Mouse (Mus musculus) lung, embryonic 16.5 days (tissue): ENCODE results near the gene Gprc5d. TPM values are rescaled to one million over a fixed set of nuclear protein-coding genes. Genes with fewer than 3 reads are reported as not detected.

Experiments used
- ATAC-seq: fragments of 200-750 bp; cut with Nextera tagmentation; 2 replicates; pipeline ENCODE4 v1.8.0; 2017; ENCODE audit warnings: low read depth, mild to moderate bottlenecking, moderate library complexity
- H3K27ac ChIP-seq: fragments of 300-500 bp; sonication (generic); 2 replicates; pipeline ENCODE4 v1.5.1; 2014; ENCODE audit warnings: mild to moderate bottlenecking, control low read depth, low read length
- H3K27me3 ChIP-seq: fragments of 300-500 bp; sonication (generic); 2 replicates; pipeline ENCODE4 v1.6.1; 2014; ENCODE audit warnings: low read depth, low read length, mixed read lengths; ENCODE audit not compliant: control insufficient read depth, insufficient read depth
- H3K36me3 ChIP-seq: fragments of 300-500 bp; sonication (generic); 2 replicates; pipeline ENCODE4 v1.6.1; 2014; ENCODE audit warnings: low read length; ENCODE audit not compliant: control insufficient read depth, insufficient read depth
- H3K4me1 ChIP-seq: fragments of 300-500 bp; sonication (generic); replicated peaks from 2 replicates; pipeline ENCODE4 v1.6.1; 2014; ENCODE audit warnings: low read length, mixed read lengths; ENCODE audit not compliant: control insufficient read depth, insufficient read depth
- H3K4me2 ChIP-seq: fragments of 300-500 bp; sonication (generic); 2 replicates; pipeline ENCODE4 v1.6.1; 2014; ENCODE audit warnings: low read depth, low read length, control low read depth
- H3K4me3 ChIP-seq: fragments of 300-500 bp; sonication (generic); 2 replicates; pipeline ENCODE4 v1.5.1; 2014; ENCODE audit warnings: mild to moderate bottlenecking, low read length, control low read depth
- H3K9ac ChIP-seq: fragments of 300-500 bp; sonication (generic); 2 replicates; pipeline ENCODE4 v1.6.1; 2014; ENCODE audit warnings: low read length, control low read depth
- H3K9me3 ChIP-seq: fragments of 300-500 bp; sonication (generic); 2 replicates; pipeline ENCODE4 v1.6.1; 2016; ENCODE audit warnings: low read length; ENCODE audit not compliant: control insufficient read depth
- WGBS: fragments of 180-500 bp; shearing (Covaris S2); extraction: QIAGEN DNeasy Blood & Tissue Kit; methylation state at CpG from one replicate; pipeline ENCODE4 v1.1.7; 2014; 5-methylcytosine and 5-hydroxymethylcytosine counted together
- polyA plus RNA-seq: library from polyadenylated mRNA; unstranded; fragments of >200 nt; fragmentation: Nextera tagmentation; extraction: Ambion mirVana; gene quantifications from 2 replicates; pipeline ENCODE4 v1.2.1, GENCODE M21; 2015

Gprc5d gene
- polyA plus RNA-seq, result not detected in 2 replicates

- Histone ChIP-seq H3K27ac (no peak within 1 kb of the TSS), H3K36me3 (no peaks in the 10 kb centered on the region), H3K4me2 (no peak within 1 kb of the TSS), H3K9me3 (no peaks in the 10 kb centered on the region), H3K27me3 (no peaks in the 10 kb centered on the region), H3K9ac (no peak within 1 kb of the TSS), H3K4me1 (no peaks in the 10 kb centered on the region), H3K4me3 (no peak within 1 kb of the TSS)
- ATAC-seq, result no peak
- WGBS, result 82% methylated on average over 5 of the region's 5 CpGs
Measured at GRCm38 (mm10) chr6:135118183-135118582, at the start of gene Gprc5d. Gprc5d (minus strand) TSS chr6:135118283.

DNA sequence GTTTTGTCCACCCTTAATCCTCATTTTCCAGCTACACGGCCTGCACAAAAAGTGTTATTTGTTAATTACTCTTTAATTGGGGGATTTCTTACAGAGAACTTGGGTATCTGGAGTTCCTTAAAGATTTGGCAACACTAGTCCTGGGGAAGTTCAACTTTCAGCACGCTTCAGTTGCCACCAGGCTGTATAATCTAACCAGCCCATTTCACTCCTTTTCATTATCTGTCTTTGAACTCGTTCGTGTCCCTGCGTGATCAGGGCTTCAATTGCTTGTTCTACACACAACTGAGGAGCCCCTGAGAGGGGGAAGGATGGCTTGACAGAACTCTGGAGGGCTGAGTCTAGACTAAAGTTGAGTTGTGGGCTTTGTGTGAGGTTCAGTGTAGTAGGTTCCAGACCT is 48.6 kb upstream of the Gprc5d start:
- no peak overlapping the region for H3K27ac ChIP-seq
- WGBS, result 62% methylated on average over 5 of the region's 5 CpGs
- no peak for ATAC-seq
- H3K27me3 ChIP-seq, result no peaks in the 10 kb centered on the region
- H3K4me3 ChIP-seq, result peak overlapping the region; percentile 68; the same call in 1 of the 2 replicates
- H3K4me1 ChIP-seq, result peaks cover 2% of the 10 kb centered on the region; the same call in 1 of the 2 replicates
- no peak overlapping the region for H3K9ac ChIP-seq
- no peaks in the 10 kb centered on the region for H3K36me3 ChIP-seq
- peak overlapping the region; percentile 87; the same call in 1 of the 2 replicates for H3K4me2 ChIP-seq
- no peaks in the 10 kb centered on the region for H3K9me3 ChIP-seq

DNA sequence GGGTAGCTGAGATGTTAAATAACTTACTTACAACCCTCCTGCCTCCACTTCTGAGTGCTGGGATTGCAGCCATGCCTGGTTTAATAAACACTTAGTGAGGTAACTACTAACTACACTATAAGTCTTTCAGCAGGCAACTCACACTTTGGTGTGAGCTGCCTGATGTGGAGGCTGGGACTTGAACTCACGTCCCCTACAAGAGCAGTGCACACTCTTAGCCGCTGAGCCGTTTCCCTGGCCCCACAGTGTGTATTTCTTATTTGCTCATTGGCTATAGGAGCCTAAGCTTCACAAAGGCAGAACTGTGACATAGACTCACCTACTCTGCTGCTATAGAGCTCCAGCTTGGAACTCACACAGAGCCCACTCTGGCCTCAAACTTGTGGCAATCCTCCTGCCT is 48.2 kb upstream of the Gprc5d start:
- Histone ChIP-seq H3K9me3 (no peaks in the 10 kb centered on the region), H3K4me1 (peaks cover 2% of the 10 kb centered on the region; the same call in 1 of the 2 replicates), H3K27ac (no peak overlapping the region), H3K4me3 (no peak overlapping the region), H3K27me3 (no peaks in the 10 kb centered on the region), H3K36me3 (no peaks in the 10 kb centered on the region), H3K9ac (no peak overlapping the region), H3K4me2 (no peak overlapping the region)
- ATAC-seq, result no peak
- 87% methylated on average over 3 of the region's 3 CpGs for WGBS

- Histone ChIP-seq H3K4me3 (no peak overlapping the region), H3K4me2 (no peak overlapping the region), H3K27me3 (no peaks in the 10 kb centered on the region), H3K9me3 (no peaks in the 10 kb centered on the region), H3K4me1 (peaks cover 2% of the 10 kb centered on the region; the same call in 1 of the 2 replicates), H3K27ac (no peak overlapping the region), H3K9ac (no peak overlapping the region), H3K36me3 (no peaks in the 10 kb centered on the region)
- ATAC-seq, result no peak
- WGBS, result 78% methylated on average over 2 of the region's 2 CpGs
Measured at GRCm38 (mm10) chr6:135165706-135166105, 47.6 kb upstream of the Gprc5d start.

GRCm38 (mm10) chr6:135165191-135165590 is 47.1 kb upstream of the Gprc5d start:
- Histone ChIP-seq H3K9ac (no peak overlapping the region), H3K4me3 (no peak overlapping the region), H3K9me3 (no peaks in the 10 kb centered on the region), H3K36me3 (no peaks in the 10 kb centered on the region), H3K27ac (no peak overlapping the region), H3K27me3 (no peaks in the 10 kb centered on the region), H3K4me2 (no peak overlapping the region), H3K4me1 (peaks cover 2% of the 10 kb centered on the region; the same call in 1 of the 2 replicates)
- ATAC-seq, result no peak
- WGBS, result 70% methylated on average over 3 of the region's 3 CpGs

- Histone ChIP-seq H3K4me3 (no peak overlapping the region), H3K9me3 (no peaks in the 10 kb centered on the region), H3K4me2 (no peak overlapping the region), H3K4me1 (0 out of 2 replicates have a peak, but pooled peaks cover under 1% of the 10 kb centered on the region), H3K27me3 (no peaks in the 10 kb centered on the region), H3K36me3 (no peaks in the 10 kb centered on the region), H3K27ac (no peak overlapping the region), H3K9ac (no peak overlapping the region)
- 57% methylated on average over 4 of the region's 4 CpGs for WGBS
- ATAC-seq, result no peak
Measured at GRCm38 (mm10) chr6:135162861-135163260, 44.8 kb upstream of the Gprc5d start.

- H3K4me2 ChIP-seq, result no peak overlapping the region
- H3K9ac ChIP-seq, result no peak overlapping the region
- H3K4me3 ChIP-seq, result no peak overlapping the region
- ATAC-seq, result no peak
- no peaks in the 10 kb centered on the region for H3K27me3 ChIP-seq
- 79% methylated on average over 3 of the region's 3 CpGs for whole genome bisulfite sequencing
- peaks cover 2% of the 10 kb centered on the region; the same call in 1 of the 2 replicates for H3K4me1 ChIP-seq
- H3K9me3 ChIP-seq, result no peaks in the 10 kb centered on the region
- H3K36me3 ChIP-seq, result no peaks in the 10 kb centered on the region
- H3K27ac ChIP-seq, result no peak overlapping the region
Measured at GRCm38 (mm10) chr6:135162311-135162710, 44.2 kb upstream of the Gprc5d start.

DNA sequence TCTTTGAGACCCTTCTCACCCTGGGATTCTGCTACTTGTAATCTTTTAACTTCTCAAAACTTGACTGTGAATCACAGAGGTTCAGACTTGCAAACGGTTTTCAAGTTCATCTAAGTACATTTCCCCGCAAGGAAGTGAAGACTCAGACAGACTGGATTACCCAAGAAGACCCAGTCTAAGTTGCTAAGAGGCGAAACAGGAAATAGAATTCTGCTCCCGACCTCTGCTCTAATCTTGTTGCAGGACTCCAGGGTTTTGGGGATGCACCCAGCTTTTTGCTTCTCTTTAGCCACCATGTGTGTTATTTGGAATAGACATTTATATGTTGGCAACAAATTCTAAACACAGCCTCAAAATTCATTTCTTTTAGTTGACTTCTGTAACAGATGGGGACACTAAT is 43.3 kb upstream of the Gprc5d start:
- Histone ChIP-seq H3K36me3 (no peaks in the 10 kb centered on the region), H3K9ac (no peak overlapping the region), H3K9me3 (no peaks in the 10 kb centered on the region), H3K4me1 (peaks cover 2% of the 10 kb centered on the region; the same call in 1 of the 2 replicates), H3K27ac (no peak overlapping the region), H3K27me3 (no peaks in the 10 kb centered on the region), H3K4me2 (no peak overlapping the region), H3K4me3 (no peak overlapping the region)
- 64% methylated on average over 4 of the region's 4 CpGs for WGBS
- no peak for ATAC-seq

DNA sequence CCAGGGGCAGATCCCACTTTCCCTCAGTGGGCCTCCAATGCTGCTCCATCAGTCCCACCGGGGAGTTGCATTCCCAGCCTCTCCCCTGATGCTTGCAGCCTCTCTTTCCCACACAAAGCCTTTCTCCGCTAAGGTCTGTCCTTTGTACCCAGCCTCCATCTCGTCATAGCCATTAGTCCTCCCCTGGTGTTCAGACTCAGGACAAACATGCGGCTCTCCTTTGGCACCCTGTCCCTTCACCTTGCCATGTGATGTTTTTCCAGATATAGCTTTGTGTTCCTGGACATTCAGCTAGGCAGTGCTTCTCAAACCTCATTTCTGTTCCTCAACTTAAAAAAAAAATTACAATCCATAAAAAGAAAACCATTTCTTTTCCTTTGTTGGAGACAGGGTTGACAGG is 40.4 kb upstream of the Gprc5d start:
- no peak for ATAC-seq
- H3K27me3 ChIP-seq, result no peaks in the 10 kb centered on the region
- no peaks in the 10 kb centered on the region for H3K9me3 ChIP-seq
- no peak overlapping the region for H3K9ac ChIP-seq
- H3K4me1 ChIP-seq, result peaks cover 2% of the 10 kb centered on the region; the same call in 1 of the 2 replicates
- H3K4me2 ChIP-seq, result no peak overlapping the region
- H3K36me3 ChIP-seq, result no peaks in the 10 kb centered on the region
- H3K27ac ChIP-seq, result no peak overlapping the region
- WGBS, result 67% methylated on average over 4 of the region's 4 CpGs
- H3K4me3 ChIP-seq, result no peak overlapping the region

DNA sequence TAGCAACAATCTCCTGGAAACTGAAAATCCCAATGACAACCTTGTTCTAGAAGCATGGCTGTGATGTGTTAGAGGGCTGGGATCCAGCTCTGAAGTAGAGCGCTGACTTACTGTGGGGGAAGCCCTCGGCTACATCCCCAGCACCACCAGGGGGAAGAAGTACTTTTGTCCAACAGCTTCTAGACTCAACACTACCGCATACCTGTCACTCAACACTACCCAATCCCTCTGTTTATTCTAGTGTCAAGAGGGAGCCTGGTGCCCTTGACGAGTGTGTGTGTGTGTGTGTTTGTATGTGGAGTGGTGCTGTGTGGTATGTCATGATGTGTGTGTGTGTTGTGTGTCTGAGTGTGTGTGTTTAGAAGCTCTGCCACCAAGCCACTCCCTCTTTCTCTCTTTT is 39.4 kb upstream of the Gprc5d start:
- peak; percentile 69 for ATAC-seq
- 28% methylated on average over 4 of the region's 4 CpGs for WGBS

More for the DNA sequence above, 39.4 kb upstream of the Gprc5d start:
- H3K9ac ChIP-seq, result no peak overlapping the region
- H3K4me2 ChIP-seq, result no peak overlapping the region
- H3K4me3 ChIP-seq, result no peak overlapping the region
- no peaks in the 10 kb centered on the region for H3K9me3 ChIP-seq
- no peaks in the 10 kb centered on the region for H3K36me3 ChIP-seq
- peaks cover 2% of the 10 kb centered on the region; the same call in 1 of the 2 replicates for H3K4me1 ChIP-seq
- no peaks in the 10 kb centered on the region for H3K27me3 ChIP-seq
- H3K27ac ChIP-seq, result no peak overlapping the region
